Mouse (Mus musculus) thymus, adult 2 months (tissue): ENCODE results near the gene Pde4d. TPM values are rescaled to one million over a fixed set of nuclear protein-coding genes. Genes with fewer than 3 reads are reported as not detected.
"Not testable (repeated sequence)": the region's sequence is repeated elsewhere in the genome, so short reads cannot be mapped to it uniquely, and the experiment has no call there.

ENCODE experiments used
- DNase-seq: peaks from one replicate; pipeline ENCODE4 v3.0.0; 2021
- H3K27ac ChIP-seq: fragments of 200-500 bp; 2 replicates; pipeline ENCODE4 v1.5.1; 2012; ENCODE audit warnings: low read length, control low read depth; ENCODE audit not compliant: control insufficient read depth, insufficient read depth
- H3K27me3 ChIP-seq: fragments of 200-500 bp; 2 replicates; pipeline ENCODE4 v1.6.1; 2012; ENCODE audit warnings: mild to moderate bottlenecking, low read length, moderate library complexity, mixed read lengths; ENCODE audit not compliant: control insufficient read depth, insufficient read depth
- H3K36me3 ChIP-seq: fragments of 200-500 bp; 2 replicates; pipeline ENCODE4 v1.6.1; 2012; ENCODE audit warnings: mild to moderate bottlenecking, low read length, moderate library complexity; ENCODE audit not compliant: control insufficient read depth, insufficient read depth
- H3K4me1 ChIP-seq: fragments of 200-500 bp; replicated peaks from 2 replicates; pipeline ENCODE4 v1.6.1; 2012; ENCODE audit warnings: low read length; ENCODE audit not compliant: control insufficient read depth, insufficient read depth
- H3K4me3 ChIP-seq: fragments of 200-500 bp; 2 replicates; pipeline ENCODE4 v1.5.1; 2012; ENCODE audit warnings: mild to moderate bottlenecking, low read length, control low read depth, moderate library complexity; ENCODE audit not compliant: control insufficient read depth, insufficient read depth
- CTCF ChIP-seq: fragments of 200-500 bp; IDR thresholded peaks from 2 replicates; pipeline ENCODE4 v1.5.1; 2012; ENCODE audit warnings: mild to moderate bottlenecking, control low read depth, low read length, moderate library complexity, borderline replicate concordance; ENCODE audit not compliant: control insufficient read depth, poor library complexity, insufficient read depth; ENCODE audit errors: extremely low read depth
- POLR2A ChIP-seq: fragments of 200-500 bp; IDR thresholded peaks from 2 replicates; pipeline ENCODE4 v1.6.1; 2012; ENCODE audit warnings: mild to moderate bottlenecking, low read length, control low read depth, moderate library complexity; ENCODE audit not compliant: control insufficient read depth, poor library complexity, insufficient read depth; ENCODE audit errors: extremely low read depth
- WGBS: fragments of 180-500 bp; shearing (Covaris S2); methylation state at CpG from one replicate; pipeline ENCODE4 v1.1.7; 2018; 5-methylcytosine and 5-hydroxymethylcytosine counted together
- polyA plus RNA-seq: library from polyadenylated mRNA; depleted of rRNA; stranded (reverse); fragments of >200 nt; gene quantifications from 2 replicates; pipeline ENCODE4 v1.2.3, GENCODE M21; 2012

Pde4d gene
- polyA plus RNA-seq, 1 experiment = 35.2 TPM

- Histone ChIP-seq H3K27me3 (no peaks in the 10 kb centered on the region), H3K4me3 (no peak overlapping the region), H3K36me3 (no peaks in the 10 kb centered on the region), H3K27ac (no peak overlapping the region), H3K4me1 (no peaks in the 10 kb centered on the region)
- TF ChIP-seq POLR2A = no peak
- TF ChIP-seq CTCF = no peak
- DNase-seq = no peak
- 92% methylated on average over 3 of the region's 3 CpGs for WGBS
Observed at GRCm38 (mm10) chr13:108769465-108770056, 319.8 kb downstream of the Pde4d start.

- Histone ChIP-seq H3K27ac (no peak overlapping the region), H3K4me1 (peaks cover 4% of the 10 kb centered on the region; the same call in 1 of the 2 replicates)
Observed at GRCm38 (mm10) chr13:108772386-108772785, 322.6 kb downstream of the Pde4d start.

GRCm38 (mm10) chr13:108774981-108775380, 325.2 kb downstream of the Pde4d start:
- no peaks in the 10 kb centered on the region for H3K36me3 ChIP-seq
- H3K4me1 ChIP-seq = peaks cover 4% of the 10 kb centered on the region; the same call in 1 of the 2 replicates
- no peaks in the 10 kb centered on the region for H3K27me3 ChIP-seq
- no peak overlapping the region for H3K27ac ChIP-seq
- WGBS = 22% methylated on average over 1 of the region's 1 CpGs
- H3K4me3 ChIP-seq = no peak overlapping the region
- TF ChIP-seq POLR2A = no peak
- TF ChIP-seq CTCF = no peak
- DNase-seq = peak; percentile 6

More at GRCm38 (mm10) chr13:108772386-108772785, 322.6 kb downstream of the Pde4d start:
- 98% methylated on average over 3 of the region's 3 CpGs for WGBS
- H3K4me3 ChIP-seq = no peak overlapping the region
- no peaks in the 10 kb centered on the region for H3K27me3 ChIP-seq
- no peak for TF ChIP-seq CTCF
- TF ChIP-seq POLR2A = no peak
- no peak for DNase-seq
- H3K36me3 ChIP-seq = no peaks in the 10 kb centered on the region

GRCm38 (mm10) chr13:108775882-108776281, 326.1 kb downstream of the Pde4d start:
- WGBS = 19% methylated on average over 7 of the region's 7 CpGs
- no peak overlapping the region for H3K4me3 ChIP-seq

DNA sequence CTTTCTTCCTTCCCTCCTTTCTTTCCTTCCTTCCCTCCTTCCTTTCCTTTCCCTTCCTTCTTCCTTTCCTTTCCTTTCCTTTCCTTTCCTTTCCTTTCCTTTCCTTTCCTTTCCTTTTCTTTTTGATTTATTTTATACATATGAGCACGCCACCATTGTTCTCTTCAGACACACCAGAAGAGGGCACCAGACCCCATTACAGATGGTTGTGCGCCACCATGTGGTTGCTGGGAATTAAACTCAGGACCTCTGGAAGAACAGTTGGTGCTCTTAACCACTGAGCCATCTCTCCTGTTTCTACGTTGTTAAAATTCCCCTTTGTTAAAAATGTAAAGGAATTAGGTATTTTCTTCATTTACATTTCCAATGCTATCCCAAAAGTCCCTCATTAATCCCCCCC, 347.9 kb downstream of the Pde4d start:
- H3K27ac ChIP-seq, H3K27me3 ChIP-seq, H3K36me3 ChIP-seq, DNase-seq, H3K4me1 ChIP-seq, H3K4me3 ChIP-seq: not testable (repeated sequence)
- 94% methylated on average over 3 of the region's 3 CpGs for WGBS

More at GRCm38 (mm10) chr13:108775882-108776281, 326.1 kb downstream of the Pde4d start:
- Histone ChIP-seq H3K4me1 (peaks cover 4% of the 10 kb centered on the region; the same call in 1 of the 2 replicates), H3K36me3 (no peaks in the 10 kb centered on the region), H3K27me3 (no peaks in the 10 kb centered on the region), H3K27ac (no peak overlapping the region)
- TF ChIP-seq POLR2A (no peak), CTCF (no peak)
- DNase-seq = no peak

DNA sequence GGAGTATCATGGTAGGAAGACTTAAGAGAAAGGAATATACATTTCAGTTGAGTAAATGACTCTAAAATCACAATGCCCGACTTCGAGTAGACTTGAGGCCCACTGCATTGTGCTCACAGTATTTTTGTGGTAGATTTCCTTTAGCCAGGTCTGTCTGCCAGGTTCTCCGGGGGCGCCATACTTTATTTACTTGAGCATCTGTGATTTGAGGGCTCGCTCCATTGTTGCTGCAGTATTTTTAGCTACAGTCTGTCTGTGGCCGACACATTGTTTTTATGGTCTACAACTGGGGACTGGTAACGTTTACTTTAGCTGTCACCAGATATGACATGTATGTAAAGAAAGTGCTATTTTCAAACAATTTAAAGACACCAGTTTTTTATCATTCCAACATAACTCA, 359.4 kb downstream of the Pde4d start:
- Histone ChIP-seq H3K36me3 (no peaks in the 10 kb centered on the region), H3K4me3 (no peak overlapping the region), H3K27ac (no peak overlapping the region), H3K27me3 (no peaks in the 10 kb centered on the region), H3K4me1 (no peaks in the 10 kb centered on the region)
- DNase-seq = no peak
- WGBS = 94% methylated on average over 7 of the region's 7 CpGs
- TF ChIP-seq CTCF (no peak), POLR2A (no peak)

DNA sequence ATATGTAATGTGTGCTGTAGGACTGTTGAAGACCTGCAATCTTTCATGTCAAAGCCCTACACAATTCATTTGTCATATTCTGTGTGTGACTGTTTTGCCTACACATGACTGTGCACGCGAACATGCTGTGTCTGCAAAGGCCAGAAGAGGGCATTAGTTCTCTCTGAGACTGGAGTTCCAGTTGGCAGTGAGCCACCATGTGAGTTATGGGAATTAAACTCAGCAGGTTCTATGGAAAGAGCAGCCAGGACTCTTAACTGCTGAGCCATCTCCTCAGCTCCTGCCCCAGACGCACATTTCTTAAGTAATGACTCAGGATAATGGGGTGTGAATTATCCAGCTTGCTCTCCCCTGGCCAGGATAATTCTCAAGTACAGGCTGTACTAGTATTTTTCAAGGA, 363.2 kb downstream of the Pde4d start:
- Histone ChIP-seq H3K4me1 (no peaks in the 10 kb centered on the region), H3K4me3 (no peak overlapping the region), H3K36me3 (no peaks in the 10 kb centered on the region), H3K27ac (no peak overlapping the region), H3K27me3 (no peaks in the 10 kb centered on the region)
- TF ChIP-seq CTCF (no peak), POLR2A (no peak)
- DNase-seq = peak; percentile 34
- 85% methylated on average over 3 of the region's 3 CpGs for WGBS
